Mouse (Mus musculus): ENCODE results near the gene Gpr142.

Gene Gpr142

GRCm38 (mm10) chr11:114802540-114803267 lies 4.0 kb downstream of the Gpr142 start:
- DNase-seq: no peak

DNA sequence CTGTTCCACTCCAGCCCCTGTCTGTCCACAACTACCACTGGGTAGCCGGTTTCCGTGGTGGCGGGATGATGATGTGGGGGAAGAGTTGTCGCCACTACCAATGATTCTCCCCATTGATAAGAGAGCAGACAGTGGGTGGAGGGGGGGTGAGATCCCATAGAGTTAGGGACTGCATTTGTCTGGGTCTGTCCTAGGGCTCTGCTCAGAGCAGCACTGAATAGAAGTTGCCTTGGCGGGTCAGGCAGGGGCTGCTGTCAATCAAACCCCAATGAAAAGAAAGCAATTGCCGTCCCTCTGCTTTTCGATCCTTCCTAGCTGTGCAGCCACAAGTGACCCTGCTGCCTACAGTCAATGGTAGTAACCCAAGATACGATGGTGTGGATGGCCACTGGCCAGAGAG lies 5.3 kb downstream of the Gpr142 start:
- no peak for DNase-seq

GRCm38 (mm10) chr11:114807025-114807424 lies 8.3 kb downstream of the Gpr142 start:
- no peak for DNase-seq

GRCm38 (mm10) chr11:114807686-114808427 lies 9.1 kb downstream of the Gpr142 start:
- no peak for DNase-seq

GRCm38 (mm10) chr11:114809371-114809770 lies 10.6 kb downstream of the Gpr142 start:
- DNase-seq: no peak

GRCm38 (mm10) chr11:114810344-114810743 lies 11.6 kb downstream of the Gpr142 start:
- DNase-seq: no peak

DNA sequence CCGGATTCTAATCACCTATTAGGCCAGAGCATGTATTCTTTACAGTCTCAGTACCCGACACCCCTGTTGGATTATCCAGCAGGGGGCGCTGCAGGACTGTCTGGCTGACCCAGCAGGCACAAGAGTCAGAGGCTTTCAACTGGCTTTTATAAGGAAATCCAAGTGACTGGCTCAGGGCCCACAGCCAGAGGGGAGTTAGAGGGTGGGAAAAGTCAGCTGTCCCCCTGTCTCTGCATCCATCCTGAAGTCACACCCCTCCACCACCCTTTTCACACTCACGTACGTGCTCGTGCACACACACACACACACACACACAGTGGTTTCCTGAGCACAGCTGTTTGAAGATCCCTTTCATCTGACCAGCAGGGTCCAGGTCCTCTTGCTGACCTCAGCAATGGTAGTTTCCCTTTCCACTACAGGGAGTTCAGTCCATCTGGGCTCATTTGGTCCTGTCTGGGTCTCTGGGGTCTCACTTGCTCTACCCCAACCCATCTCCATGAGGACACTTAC lies 14.1 kb downstream of the Gpr142 start:
- DNase-seq: peak; percentile 97

- no peak for DNase-seq
Observed at GRCm38 (mm10) chr11:114814873-114815592, 16.3 kb downstream of the Gpr142 start.

DNA sequence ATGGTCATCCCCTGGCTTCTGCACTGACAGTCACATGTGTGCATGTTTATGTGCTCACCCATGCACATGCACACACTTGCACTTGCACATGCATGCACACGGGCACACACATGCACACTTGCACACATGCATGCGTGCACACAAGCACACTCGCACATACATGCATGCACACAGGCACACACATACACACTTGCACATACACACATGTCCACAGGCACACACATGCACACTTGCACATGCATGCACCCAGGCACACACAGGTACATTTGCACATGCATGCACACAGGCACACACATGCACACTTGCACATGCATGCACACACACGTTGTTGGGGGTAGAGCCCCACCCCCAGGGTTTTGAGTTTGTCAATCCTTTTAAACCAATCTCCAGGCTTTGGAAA lies 18.2 kb downstream of the Gpr142 start:
- no peak for DNase-seq

GRCm38 (mm10) chr11:114818185-114818584 lies 19.5 kb downstream of the Gpr142 start:
- no peak for DNase-seq

DNA sequence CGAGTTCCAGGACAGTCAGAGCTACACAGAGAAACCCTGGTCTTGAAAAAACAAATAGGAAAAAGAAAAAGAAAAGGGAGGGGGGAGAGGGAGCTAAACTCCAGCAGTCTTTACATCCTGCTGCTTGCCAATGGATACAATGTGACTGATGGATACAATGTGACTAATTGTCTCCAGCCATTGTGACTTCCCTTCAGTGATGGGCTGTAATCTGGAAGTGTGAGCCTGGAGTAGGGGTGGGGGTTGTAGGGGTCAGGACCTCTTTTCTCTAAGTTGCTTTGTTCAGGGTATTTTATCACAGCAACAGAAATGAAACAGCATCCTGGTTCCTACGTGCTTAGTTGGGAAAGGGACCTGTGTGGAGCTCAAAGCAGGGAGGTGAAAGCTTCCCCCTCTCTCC lies 20.4 kb downstream of the Gpr142 start:
- DNase-seq: no peak

DNA sequence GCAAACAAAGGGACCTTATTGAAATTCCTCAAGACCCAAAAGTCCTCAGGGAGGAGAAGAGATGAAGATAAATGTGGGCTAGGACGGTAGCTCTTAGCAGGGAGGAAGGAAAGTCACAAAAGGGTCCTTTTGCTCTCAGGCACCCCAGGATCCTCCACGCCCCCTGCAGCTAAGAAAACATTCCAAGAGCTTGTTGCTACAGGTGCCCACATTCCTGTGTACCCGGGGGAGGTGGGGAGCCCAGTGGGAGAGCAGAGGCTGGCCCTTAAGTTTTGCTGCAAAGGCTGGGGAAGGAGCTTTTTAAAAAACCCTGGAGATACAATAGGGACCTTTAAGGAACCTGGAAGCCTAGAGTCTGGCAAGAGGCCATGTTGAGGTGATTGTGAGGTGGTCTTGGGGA lies 21.7 kb downstream of the Gpr142 start:
- no peak for DNase-seq

DNA sequence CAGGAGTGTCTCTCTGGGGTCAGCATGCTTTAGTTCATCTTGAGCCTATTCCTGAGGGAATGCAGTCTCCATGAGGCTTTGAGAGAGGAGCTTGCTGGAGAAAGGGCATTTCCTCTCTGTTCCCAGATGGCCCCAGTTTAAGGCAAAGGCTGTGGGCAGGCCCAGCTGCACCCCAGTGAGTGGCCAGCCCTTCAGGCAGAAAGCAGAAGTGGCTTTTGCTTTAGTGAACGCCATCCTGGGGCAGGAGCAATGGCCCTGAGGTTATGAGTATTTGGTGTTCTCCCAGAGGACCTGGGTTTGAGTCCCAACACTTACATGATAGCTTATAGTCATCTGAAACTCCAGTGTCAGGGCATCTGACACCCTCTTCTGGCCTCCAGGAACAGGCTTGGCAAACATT lies 22.6 kb downstream of the Gpr142 start:
- no peak for DNase-seq

- DNase-seq: peak; percentile 75
Observed at GRCm38 (mm10) chr11:114822727-114823126, 24.0 kb downstream of the Gpr142 start.

GRCm38 (mm10) chr11:114823199-114823725 lies 24.5 kb downstream of the Gpr142 start:
- DNase-seq: peak; percentile 28

- DNase-seq: peak; percentile 79
Observed at GRCm38 (mm10) chr11:114826686-114827085, 28.0 kb downstream of the Gpr142 start.

DNA sequence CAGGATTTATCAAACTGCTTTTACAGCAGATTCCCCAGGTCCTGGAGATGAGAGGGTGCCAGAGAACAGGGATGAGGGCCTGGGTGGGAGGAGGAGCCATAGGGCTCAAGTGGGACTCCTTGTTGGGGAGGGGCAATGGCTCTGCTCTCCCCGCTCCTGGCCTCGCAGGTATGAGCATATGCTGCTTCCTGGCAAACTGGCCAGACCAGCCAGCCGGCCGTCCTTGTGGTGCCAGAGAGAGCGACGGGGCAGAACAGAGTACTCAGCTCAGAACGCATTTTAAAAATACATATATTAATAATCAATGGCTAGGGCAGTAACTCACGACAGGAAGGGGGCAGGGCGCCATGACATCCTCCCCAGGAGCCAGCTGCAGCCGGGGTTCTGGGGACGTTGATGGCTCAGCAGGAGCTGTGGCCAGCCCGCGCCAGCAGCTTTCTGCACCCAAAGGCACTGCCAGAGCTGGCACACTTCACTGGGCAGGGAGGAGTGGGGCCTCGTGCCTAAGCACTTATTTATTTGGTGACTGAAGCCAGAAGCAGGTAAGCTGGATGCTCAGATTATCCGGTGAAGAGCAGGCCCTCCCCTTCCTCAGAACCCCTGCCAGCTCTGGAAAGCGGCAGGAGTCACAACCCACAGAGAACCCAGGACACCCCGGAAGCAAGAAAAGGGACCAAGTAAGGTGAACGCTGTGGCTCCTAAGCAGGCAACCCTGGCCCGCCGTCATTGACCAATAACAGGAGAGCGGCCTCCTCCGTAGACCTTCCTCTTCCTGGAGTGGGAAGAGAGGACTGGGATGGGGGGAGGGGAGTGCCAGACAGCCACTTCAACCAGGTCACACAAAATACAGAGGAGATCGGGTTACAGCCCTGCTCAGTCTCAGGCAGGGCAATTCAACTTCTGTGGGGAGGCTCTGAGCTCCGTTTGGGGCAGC lies 31.0 kb downstream of the Gpr142 start:
- peak; percentile 85 for DNase-seq

DNA sequence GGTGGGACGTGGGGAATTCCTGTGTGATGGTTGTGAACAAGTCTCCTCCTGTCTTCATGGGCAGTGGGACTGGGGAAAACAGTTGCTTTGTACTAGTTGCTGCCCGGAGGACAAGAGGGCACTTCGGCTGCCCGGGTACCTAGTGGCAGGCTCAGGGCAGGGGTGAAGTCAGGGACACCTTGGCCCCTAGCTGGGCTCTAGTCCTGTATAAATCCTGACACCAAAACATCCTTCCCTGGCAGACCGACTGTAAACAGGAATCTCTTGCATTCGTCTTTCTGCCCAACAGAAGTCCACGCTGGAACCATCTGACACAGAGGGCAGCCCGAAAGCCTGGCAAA lies 31.7 kb downstream of the Gpr142 start:
- DNase-seq: no peak

GRCm38 (mm10) chr11:114833166-114833565 lies 34.4 kb downstream of the Gpr142 start:
- DNase-seq: no peak

GRCm38 (mm10) chr11:114843818-114844463 lies 45.2 kb downstream of the Gpr142 start:
- peak; percentile 60 for DNase-seq

GRCm38 (mm10) chr11:114844464-114845220 lies 45.9 kb downstream of the Gpr142 start:
- DNase-seq: peak; percentile 53

Data from kidney, postnatal 10 days (tissue).